Mouse (Mus musculus): ENCODE data around the gene Grk3.

- no peak for TF ChIP-seq CTCF (conservative IDR thresholded peaks at IDR 0.05; ENCODE audit: low read length)
- TF ChIP-seq NANOG (IDR thresholded peaks at IDR 0.05; ENCODE audit: borderline replicate concordance, low read length) = no peak
Measured at GRCm38 (mm10) chr5:113006997-113007396, 8.6 kb downstream of the Grk3 start.
